Comparison of ENCODE assay signal across 7 mouse cellular contexts in the genomic region with DNA sequence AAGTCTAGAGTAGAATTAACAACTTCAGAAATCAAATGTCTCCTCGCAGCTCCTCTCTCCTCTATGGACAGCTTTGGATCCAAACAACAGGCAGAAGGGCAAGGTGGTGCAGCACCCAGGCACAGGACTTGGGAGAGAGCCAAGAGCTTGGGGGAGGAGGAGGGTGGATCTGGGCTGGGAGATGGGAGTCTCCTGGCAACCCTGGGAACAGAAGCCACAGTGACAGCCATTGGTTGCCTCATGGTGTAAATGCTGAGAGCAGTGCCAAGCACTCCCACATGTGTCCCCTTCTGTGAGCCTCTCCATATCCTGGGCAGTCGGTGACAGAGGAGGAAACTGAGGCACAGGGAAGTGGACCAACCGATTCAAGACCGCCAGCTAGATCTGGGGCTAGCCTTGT. TPM values are rescaled to one million over a fixed set of nuclear protein-coding genes. Genes with fewer than 3 reads are reported as not detected.
DNase-seq lines count a peak whose midpoint lies in the region; ATAC-seq lines count a peak whose summit lies in the region.

No protein-coding gene starts in this region.

- intact Hi-C loops in gastrocnemius, postnatal 36 days (cut with DNase I) = loop anchor here (2.0 kb wide), 1 partner anchor 142 kb away; no protein-coding TSS in a partner anchor

- no peaks in the 10 kb centered on the region for H3K9me3 ChIP-seq in midbrain, embryonic 12.5 days

- no peaks in the 10 kb centered on the region for H3K36me3 ChIP-seq in midbrain, embryonic 12.5 days

- peaks cover 5% of the 10 kb centered on the region; the same call in 1 of the 2 replicates for H3K4me1 ChIP-seq in midbrain, embryonic 12.5 days

- DNase-seq in urinary bladder, postnatal 14 days (ENCODE audit: low spot score) = peak; percentile 52
- no peak for DNase-seq in urinary bladder, adult 2 months (ENCODE audit: low spot score)
- DNase-seq in frontal cortex, postnatal 10 days (ENCODE audit: low spot score in 2 of 2) = peak; percentile 70 to 76
- peak; percentile 18 to 50 for DNase-seq in kidney, postnatal 36 days
- peak; percentile 48 for DNase-seq in testis, postnatal 14 days (ENCODE audit: low spot score)
- no peak for DNase-seq in gastrocnemius, postnatal 36 days

- no peak overlapping the region for H3K4me2 ChIP-seq in midbrain, embryonic 12.5 days (replicated peaks)

- ATAC-seq in midbrain, embryonic 12.5 days (ENCODE audit: low FRiP score, low read depth) = peak; percentile 47; the same call in 1 of the 2 replicates

- H3K9ac ChIP-seq in midbrain, embryonic 12.5 days (replicated peaks) = no peak overlapping the region

- H3K4me3 ChIP-seq in midbrain, embryonic 12.5 days = no peak overlapping the region

- no peak overlapping the region for H3K27ac ChIP-seq in midbrain, embryonic 12.5 days (replicated peaks)

- 85% methylated on average over 4 of the region's 4 CpGs for WGBS in midbrain, embryonic 12.5 days

- peaks cover 3% of the 10 kb centered on the region; the same call in 1 of the 2 replicates for H3K27me3 ChIP-seq in midbrain, embryonic 12.5 days

RNA-seq across cellular contexts. Expression of a gene that starts 1.3 kb away (rescaled TPM):
- polyA plus RNA-seq in urinary bladder, adult 2 months (2012; rRNA removed) = 419 and 563 TPM in 2 replicates
- polyA plus RNA-seq in midbrain, embryonic 12.5 days (2016; fragmentation: Nextera tagmentation; extraction: Ambion mirVana) = 12.9 and 21.8 TPM in 2 replicates
- total RNA-seq in gastrocnemius, postnatal 36 days (2021) = under 1 TPM in 1 of 2 experiments, not detected in 1; 0.46 TPM

RNA-seq across cellular contexts. Expression of a gene that starts 25.3 kb away (rescaled TPM):
- polyA plus RNA-seq in urinary bladder, adult 2 months (2012; rRNA removed) = 0.06 and 0.21 TPM in 2 replicates
- not detected in 2 replicates for polyA plus RNA-seq in midbrain, embryonic 12.5 days (2016; fragmentation: Nextera tagmentation; extraction: Ambion mirVana)
- not detected for total RNA-seq in gastrocnemius, postnatal 36 days (2021)

Comparison
In these comparisons a context has a peak if more than half of its experiments do, and no peak if none do; other contexts are left out.
1. DNase-seq: peak in urinary bladder, postnatal 14 days (single experiment), frontal cortex, postnatal 10 days (2 of 2), kidney, postnatal 36 days (2 of 2) and testis, postnatal 14 days (single experiment); none in urinary bladder, adult 2 months (single experiment) and gastrocnemius, postnatal 36 days (0 of 2).
2. RNA of a gene that starts 1.3 kb away (polyA plus RNA-seq): 419 to 563 TPM in urinary bladder, adult 2 months; 12.9 to 21.8 TPM in midbrain, embryonic 12.5 days; every median in the first group is over 10 times any median in the second.